Mouse (Mus musculus) adrenal gland, adult 8-10 months (tissue): Measurements from ENCODE around the gene Foxn1. TPM values are rescaled to one million over a fixed set of nuclear protein-coding genes. Genes with fewer than 3 reads are reported as not detected.

Experiments used
- DNase-seq: peaks from one replicate; pipeline ENCODE4 v3.0.0; 2022
- total RNA-seq, 4 experiments: library from RNA; stranded (reverse); gene quantifications; 2 replicates each; pipeline ENCODE4 v1.2.4; 2022

Gene Foxn1
- total RNA-seq, 4 experiments from 2014 or later: 0.20 to 0.77 (median 0.31) TPM

DNA sequence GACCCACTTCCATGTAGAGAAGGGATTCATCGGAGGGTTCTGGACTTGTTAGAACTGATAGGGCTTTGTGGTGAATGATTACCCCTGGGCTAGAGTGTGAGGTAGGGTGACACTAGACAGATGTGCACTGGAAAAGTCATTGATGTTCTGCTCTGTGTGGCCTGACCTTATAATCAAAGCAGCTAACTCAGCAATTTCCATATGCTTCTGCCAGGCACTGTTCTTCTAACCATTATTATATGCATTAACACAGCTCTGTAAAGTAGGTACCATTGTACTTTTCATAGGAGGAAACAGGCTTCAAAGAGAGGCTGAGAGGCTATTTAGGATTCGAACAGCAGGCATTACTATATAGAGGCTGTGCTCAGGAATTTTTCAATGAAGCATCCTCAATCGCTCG, 59.1 kb downstream of the Foxn1 start:
- DNase-seq: no peak

DNA sequence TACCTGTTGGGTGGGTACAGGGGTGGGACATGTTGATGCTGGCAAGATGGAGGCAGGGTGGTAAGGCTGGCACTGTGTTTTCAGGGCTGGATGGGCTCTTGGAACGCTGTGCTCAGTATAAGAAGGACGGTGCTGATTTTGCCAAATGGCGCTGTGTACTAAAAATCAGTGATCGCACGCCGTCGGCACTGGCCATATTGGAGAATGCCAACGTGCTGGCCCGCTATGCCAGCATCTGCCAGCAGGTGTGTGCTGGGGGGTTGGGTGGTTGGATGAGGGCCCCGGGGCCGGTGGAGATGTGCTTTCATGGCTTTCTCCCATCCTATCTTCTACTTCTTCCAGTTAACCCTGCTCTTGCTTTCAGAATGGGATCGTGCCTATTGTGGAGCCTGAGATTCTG, 61.4 kb downstream of the Foxn1 start:
- no peak for DNase-seq

DNA sequence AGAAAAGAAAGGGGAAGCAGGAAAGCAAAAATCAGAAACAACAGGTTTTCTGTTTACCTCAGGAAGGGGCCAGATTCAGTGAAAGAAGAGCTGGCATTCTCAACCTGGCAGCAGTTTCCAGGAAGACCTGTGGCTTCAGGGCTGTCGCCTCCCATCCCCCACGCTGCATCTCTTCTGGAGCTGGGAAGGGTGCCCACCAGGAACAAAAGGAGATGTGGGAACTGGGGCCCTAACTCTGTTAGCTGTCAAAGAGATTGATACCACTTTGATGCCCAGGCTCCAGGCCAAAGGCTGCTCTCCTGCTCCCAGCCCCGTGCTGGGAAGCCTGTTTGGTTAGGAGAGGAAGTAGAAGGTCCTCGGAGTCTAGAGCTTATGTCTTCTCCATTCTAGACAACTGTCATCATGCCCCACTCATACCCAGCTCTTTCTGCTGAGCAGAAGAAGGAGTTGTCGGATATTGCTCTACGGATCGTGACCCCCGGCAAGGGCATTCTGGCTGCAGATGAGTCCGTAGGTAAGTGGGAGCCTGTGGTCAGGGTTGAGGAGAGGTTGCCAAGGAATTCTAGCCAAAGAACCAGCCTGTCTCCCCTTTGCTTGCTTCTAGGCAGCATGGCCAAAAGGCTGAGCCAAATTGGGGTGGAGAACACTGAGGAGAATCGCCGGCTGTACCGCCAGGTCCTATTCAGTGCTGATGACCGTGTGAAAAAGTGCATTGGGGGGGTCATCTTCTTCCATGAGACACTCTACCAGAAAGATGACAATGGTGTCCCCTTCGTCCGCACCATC, 62.2 kb downstream of the Foxn1 start:
- no peak for DNase-seq

DNA sequence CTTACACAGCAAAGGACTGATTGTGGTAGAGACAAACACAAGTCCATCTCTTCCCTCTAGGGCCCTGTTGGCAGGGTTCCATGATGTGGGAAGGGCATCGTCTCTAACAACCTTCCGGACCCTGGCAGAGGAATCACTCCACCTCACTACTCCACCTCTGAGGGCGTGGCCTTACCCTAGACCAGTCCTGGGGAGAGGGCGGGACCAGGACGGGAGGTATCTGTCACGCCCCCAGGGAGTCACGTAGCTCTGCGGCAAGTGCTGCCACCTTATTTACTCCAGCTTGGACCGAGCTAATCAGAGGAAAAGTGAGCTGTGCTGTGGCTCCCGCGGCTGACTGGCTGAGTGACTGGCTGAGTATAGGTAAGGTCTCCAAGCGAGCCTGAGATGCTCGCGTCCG, 63.5 kb downstream of the Foxn1 start, which contains the start of gene Aldoc:
Gene Aldoc, plus strand, starts transcription at position 109 of the 400 bp plus-strand sequence.
- DNase-seq: peak; percentile 89

DNA sequence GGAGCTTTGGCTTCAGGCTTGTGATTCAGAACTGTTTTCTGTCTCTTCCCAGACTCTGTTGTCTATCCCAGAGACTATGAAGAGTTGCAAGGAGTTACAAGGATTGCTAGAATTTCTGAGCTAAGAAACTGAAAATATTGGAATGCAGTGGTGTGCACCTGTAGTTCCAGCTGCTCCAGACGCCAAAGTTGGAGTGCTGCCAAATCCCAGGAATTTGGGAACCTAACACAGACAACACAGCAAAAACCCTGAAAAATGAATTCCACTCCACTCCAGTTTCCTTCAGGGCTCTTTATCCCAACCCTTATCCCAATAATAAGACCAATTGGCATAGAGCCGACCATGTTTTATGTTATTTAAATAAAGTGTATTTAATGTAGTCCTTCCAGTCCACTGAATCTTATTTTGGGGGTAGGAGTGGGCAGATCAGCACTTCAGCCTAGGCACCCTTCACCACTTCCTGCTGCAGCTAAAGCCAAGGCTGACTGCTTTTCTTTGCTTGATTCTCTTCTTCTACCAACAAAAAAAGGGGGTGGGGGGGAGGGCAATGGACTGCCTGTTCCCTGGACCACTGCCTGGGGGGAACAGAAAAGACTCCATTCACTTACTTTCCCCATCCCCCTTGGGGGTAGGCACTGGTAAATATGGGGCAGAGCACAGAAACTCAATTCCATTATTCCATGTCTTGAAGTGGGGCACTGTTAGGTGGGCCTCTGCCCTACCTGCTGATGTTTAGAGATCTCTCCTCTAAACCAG, 64.1 kb downstream of the Foxn1 start:
- DNase-seq: no peak

DNA sequence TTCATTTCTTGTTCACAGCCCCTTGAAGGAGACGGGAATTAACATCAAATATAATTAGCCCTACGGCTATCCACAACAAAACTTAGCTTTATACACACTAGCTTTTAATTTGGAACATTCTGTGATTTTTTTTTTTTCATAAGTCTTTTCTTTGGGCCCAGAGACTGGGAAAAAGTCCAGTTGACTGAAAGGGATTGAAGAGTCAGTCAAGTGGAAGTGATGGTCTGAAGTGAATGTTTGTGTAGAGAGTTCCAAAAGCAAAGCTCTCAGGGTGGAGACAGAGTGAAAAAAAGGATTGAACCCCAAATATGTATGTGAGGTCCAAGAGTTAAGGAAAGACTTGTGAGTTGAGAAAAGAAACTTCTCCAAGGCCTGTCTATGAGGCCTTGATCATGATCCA, 67.9 kb downstream of the Foxn1 start:
- DNase-seq: no peak

DNA sequence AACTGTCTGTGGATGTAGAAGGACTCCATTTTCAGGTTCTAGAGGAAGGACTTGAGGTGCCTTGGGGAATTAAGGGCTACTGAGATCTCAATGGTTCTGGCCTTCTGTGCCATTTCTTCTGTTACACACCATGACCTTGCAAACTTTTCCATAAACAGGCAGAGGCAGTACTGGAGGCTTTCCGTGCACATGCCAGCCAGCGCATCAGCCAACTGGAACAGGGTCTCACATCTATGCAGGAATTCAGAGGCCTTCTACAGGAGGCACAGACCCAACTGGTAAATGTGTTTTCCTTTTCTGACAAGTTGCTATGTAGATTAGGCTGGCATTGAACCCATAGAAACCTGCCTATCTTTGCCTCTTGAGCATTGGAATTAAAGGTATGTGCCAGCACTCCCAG, 72.7 kb downstream of the Foxn1 start:
- DNase-seq: no peak

DNA sequence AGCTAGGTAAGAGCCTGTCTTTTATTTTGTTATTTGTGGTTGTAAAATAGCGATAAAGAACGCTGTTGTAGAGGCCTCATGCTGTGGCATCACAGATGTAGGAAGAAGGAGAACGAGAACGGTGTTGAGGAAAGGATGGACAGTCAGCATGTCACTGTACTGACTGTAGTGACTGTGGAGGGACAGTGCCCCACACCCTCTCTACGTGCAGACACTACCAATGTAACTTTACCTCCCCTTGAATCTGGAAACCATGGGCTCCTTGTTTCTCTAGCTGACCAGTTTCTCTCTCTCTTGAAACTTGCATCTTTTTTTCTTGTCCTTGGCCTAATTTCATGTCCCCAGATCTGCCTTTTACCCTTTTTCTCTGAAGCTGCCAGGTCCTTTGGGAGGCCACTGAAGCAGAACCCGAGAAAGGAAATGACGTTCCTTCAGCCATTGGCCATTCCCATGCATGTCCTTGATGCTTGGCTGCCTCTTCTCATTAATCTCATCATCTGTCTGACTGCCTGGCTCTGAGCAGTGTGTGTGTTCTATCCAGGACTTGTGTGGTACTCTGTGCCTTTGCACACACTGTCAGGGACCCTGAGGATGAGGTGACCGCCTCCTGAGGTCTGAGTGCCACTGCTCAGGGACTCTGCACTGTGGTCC, 75.4 kb downstream of the Foxn1 start:
- peak; percentile 57 for DNase-seq

Other genes with a start within 250 kb of the Foxn1 start
- gene Traf4, start 221.0 kb downstream of the Foxn1 start, total RNA-seq: 10 to 100 TPM; 18.0 to 31.3 (median 22.8) TPM
- 10 to 100 TPM; 10.7 to 29.6 (median 21.6) TPM for gene Nek8, start 209.9 kb downstream of the Foxn1 start, total RNA-seq
- 10 to 100 TPM; 54.5 to 65.1 (median 61.2) TPM for gene Tlcd1, start 209.8 kb downstream of the Foxn1 start, total RNA-seq
- gene Rpl23a, start 203.0 kb downstream of the Foxn1 start, total RNA-seq: 1,000 to 10,000 TPM; 1,361 to 1,741 (median 1,547) TPM
- gene Rab34, start 198.1 kb downstream of the Foxn1 start, total RNA-seq: 100 to 1,000 TPM in 2 of 4 experiments, 10 to 100 TPM in 2; 72.8 to 116 (median 98.4) TPM
- 10 to 100 TPM; 10.1 to 12.9 (median 11.9) TPM for gene Proca1, start 193.2 kb downstream of the Foxn1 start, total RNA-seq
- 100 to 1,000 TPM; 118 to 156 (median 125) TPM for gene Sdf2, start 140.8 kb downstream of the Foxn1 start, total RNA-seq
- 10 to 100 TPM; 71.8 to 93.4 (median 79.5) TPM for gene Supt6, start 140.6 kb downstream of the Foxn1 start, total RNA-seq
- 100 to 1,000 TPM; 178 to 198 (median 188) TPM for gene 2610507B11Rik, start 124.8 kb downstream of the Foxn1 start, total RNA-seq
- gene BC030499, start 95.7 kb downstream of the Foxn1 start, total RNA-seq: 1 to 10 TPM in 3 of 4 experiments, under 1 TPM in 1; 0.26 to 1.8 (median 1.5) TPM
- 1 to 10 TPM; 5.1 to 8.3 (median 6.9) TPM for gene Spag5, start 85.0 kb downstream of the Foxn1 start, total RNA-seq
- gene Aldoc, start 63.6 kb downstream of the Foxn1 start, total RNA-seq: 10 to 100 TPM; 23.4 to 54.0 (median 37.5) TPM
- 10 to 100 TPM; 83.3 to 84.7 (median 83.9) TPM for gene Pigs, start 58.1 kb downstream of the Foxn1 start, total RNA-seq
- gene Unc119, start 43.1 kb downstream of the Foxn1 start, total RNA-seq: 10 to 100 TPM; 45.1 to 60.9 (median 53.0) TPM
- not detected for gene Slc13a2, start 35.7 kb upstream of the Foxn1 start, total RNA-seq
- gene Slc46a1, start 79.1 kb upstream of the Foxn1 start, total RNA-seq: 10 to 100 TPM; 36.9 to 54.8 (median 42.6) TPM
- gene Sarm1, start 111.2 kb upstream of the Foxn1 start, total RNA-seq: 10 to 100 TPM in 2 of 4 experiments, 1 to 10 TPM in 2; 6.4 to 15.1 (median 9.0) TPM
- 1 to 10 TPM in 2 of 4 experiments, under 1 TPM in 2; 0.66 to 3.2 (median 1.1) TPM for gene Vtn, start 112.5 kb upstream of the Foxn1 start, total RNA-seq
- gene Sebox, start 116.9 kb upstream of the Foxn1 start, total RNA-seq: not detected
- gene Tmem199, start 125.6 kb upstream of the Foxn1 start, total RNA-seq: 10 to 100 TPM; 27.5 to 36.3 (median 34.5) TPM
- 100 to 1,000 TPM; 129 to 171 (median 150) TPM for gene Poldip2, start 125.6 kb upstream of the Foxn1 start, total RNA-seq
- gene Tnfaip1, start 149.8 kb upstream of the Foxn1 start, total RNA-seq: 10 to 100 TPM; 39.9 to 52.6 (median 47.0) TPM
- gene Ift20, start 149.8 kb upstream of the Foxn1 start, total RNA-seq: 100 to 1,000 TPM; 103 to 135 (median 123) TPM
- 10 to 100 TPM; 46.3 to 65.0 (median 55.8) TPM for gene Tmem97, start 164.2 kb upstream of the Foxn1 start, total RNA-seq